Mouse (Mus musculus): ENCODE data around the gene Abhd16a. TPM values are rescaled to one million over a fixed set of nuclear protein-coding genes. Genes with fewer than 3 reads are reported as not detected.

The Abhd16a gene
- 10 to 100 TPM; 77.2 to 91.4 TPM for total RNA-seq (2021)
- long read RNA-seq, experiment 1, transcript Abhd16a-201 (20 exons, 1,945 nt) = major isoform, 159 of 210 reads
- long read RNA-seq, experiment 1, partial matches to known transcripts = 34 of 210 reads
- long read RNA-seq, experiment 1, other reads (novel, unspliced or antisense) = 15 of 210 reads
- long read RNA-seq, experiment 2, transcript Abhd16a-201 (20 exons, 1,945 nt) = major isoform, 59 of 99 reads
- long read RNA-seq, experiment 2, partial matches to known transcripts = 29 of 99 reads
- long read RNA-seq, experiment 2, other reads (novel, unspliced or antisense) = 10 of 99 reads

DNA sequence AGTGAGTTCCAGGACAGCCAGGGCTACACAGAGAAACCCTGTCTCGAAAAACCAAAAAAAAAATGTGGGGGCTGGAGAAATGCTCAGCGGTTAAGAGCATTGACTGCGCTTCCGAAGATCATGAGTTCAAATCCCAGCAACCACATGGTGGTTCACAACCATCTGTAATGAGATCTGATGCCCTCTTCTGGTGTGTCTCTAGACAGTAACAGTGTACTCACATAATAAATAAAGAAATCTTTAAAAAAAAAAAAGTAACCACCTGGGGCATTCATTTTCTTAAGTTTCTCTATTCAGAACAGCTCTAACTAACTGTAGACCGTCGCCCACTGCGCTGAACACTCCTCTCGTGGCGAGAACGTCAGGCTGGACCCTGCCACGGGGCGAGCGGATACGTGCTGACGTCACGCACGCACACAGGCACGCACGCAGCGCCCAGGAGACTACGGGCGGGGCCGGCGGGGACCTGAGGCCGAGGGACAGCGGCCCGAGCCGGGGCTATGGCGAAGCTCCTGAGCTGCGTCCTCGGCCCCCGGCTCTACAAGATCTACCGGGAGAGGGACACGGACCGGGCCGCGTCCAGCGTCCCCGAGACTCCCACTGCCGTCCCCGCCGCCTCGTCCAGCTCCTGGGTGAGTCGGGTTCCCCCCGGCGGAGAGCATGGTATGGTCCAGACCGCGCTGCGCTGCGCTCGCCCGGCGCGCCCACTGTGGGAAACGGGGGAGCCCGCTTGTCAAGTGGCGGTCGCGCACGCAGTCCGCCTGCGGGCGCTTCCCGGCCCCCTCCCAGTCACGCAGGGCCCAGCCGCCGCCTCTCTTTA, at the start of gene Abhd16a:
Gene Abhd16a, plus strand, starts transcription at position 439 of the 820 bp plus-strand sequence.
- peak; percentile 95 for DNase-seq

GRCm38 (mm10) chr17:35043794-35044193, 45.3 kb upstream of the Abhd16a start:
- DNase-seq = no peak

DNA sequence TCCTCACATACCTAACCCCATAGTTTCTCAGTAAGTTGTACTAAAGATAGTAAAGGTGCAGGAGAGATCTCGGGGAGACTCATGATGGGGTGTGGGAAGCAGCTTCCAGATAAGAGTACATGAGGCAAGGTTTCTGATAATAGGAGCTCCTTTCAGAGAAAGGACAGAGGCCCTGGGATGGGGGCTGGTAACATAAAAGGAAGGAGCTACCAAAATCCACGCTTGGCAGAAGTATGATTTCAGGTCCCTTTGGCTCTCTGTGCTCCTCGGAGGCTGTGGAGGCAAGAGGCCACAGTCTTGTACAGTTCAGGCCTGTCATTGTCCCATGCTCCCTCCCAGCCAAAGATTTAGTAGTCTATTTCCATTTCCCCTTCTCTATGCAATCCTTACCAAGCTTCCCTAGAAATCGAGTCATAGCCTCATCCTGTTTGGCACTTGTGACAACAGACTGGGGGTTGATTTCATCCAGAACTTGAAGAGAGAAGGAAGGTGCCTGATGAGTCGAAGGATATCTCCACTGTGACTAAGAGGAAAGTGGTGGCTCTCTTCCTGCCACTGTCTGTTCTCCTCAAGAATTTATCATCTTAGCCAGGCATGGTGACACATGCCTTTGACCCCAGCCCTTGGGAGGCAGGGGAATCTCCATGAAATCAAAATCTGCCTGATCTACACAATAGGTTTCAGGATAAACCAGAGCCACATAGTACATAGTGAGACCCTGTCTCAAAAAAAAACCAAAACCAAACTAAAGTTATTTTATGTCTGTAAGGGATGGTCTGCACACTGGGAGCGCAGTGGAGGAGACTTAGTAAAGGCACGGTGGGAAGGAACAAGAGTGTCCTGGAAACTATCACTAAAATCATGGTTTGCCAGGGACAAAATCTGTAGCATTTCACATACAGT, 43.9 kb upstream of the Abhd16a start:
- no peak for DNase-seq

DNA sequence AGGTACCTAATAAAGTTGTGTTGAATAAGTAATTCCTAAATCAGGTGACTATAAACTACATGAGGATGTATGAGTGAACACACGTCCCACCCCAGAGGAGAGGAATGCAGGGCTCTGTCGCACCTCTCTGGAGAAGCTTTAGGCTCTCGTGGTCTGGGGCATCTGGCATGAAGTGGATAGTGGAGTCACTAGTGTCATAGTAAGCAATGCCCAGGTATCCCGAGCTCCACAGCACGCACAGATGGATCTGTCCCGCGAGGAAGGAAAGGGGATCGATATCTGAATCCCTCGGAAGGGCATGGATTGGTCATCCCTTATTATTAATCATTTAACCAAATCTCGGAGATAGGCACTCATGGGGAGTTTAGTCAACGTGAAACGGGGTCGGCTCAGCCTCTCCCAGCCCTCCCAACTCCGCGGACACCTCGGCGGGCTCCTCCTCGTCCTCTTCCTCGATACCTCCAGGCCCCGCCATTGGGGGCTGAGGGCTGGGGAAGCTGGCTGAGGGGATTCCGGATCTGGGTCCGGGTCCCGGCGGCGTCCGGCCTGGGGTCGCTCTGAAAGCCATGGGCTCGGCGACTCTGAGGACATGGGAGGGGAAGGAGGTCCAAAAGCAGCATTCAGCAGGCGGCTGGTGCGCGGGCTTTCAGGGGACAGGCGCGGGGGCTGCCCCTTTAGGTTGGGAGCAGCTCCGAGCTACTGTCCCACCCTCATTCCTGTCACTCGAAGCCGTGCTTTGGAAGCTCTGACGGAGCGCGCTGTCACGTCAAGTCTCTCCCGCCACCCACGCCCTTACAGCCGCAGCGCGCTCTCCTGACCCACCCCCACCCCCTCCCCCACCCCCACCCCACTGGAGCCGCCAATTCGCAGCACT, 43.0 kb upstream of the Abhd16a start:
- no peak for DNase-seq

GRCm38 (mm10) chr17:35046681-35047455, 42.2 kb upstream of the Abhd16a start, which contains the start of gene Msh5:
Msh5 (minus strand) TSS chr17:35046745.
- DNase-seq = peak; percentile 98

- no peak for DNase-seq
Measured at GRCm38 (mm10) chr17:35047688-35048087, 41.4 kb upstream of the Abhd16a start.

- no peak for DNase-seq
Measured at GRCm38 (mm10) chr17:35048149-35048931, 40.7 kb upstream of the Abhd16a start.

DNA sequence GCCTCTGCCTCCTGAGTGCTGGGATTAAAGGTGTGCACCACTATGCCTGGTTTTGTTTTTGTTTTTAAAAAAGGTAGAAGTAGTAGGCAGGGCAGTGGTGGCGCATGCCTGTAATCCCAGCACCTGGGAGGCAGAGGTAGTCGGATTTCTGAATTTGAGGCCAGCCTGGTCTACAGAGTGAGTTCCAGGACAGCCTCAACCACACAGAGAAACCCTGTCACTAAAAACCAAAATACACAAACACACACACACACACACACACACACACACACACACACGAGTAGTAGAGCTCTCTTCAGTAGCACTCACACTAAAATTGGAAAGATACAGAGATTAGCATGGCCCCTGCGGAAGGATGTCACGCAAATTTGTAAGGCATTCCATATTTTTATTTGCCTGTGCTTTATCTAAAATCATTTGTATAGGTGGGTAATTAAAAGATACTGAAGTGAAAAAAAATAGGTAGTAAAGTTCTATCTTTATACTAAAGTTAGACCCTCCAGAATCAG, 40.1 kb upstream of the Abhd16a start:
- DNase-seq = no peak

- peak; percentile 69 for DNase-seq
Measured at GRCm38 (mm10) chr17:35049561-35050016, 39.5 kb upstream of the Abhd16a start, which contains the start of gene Clic1. Clic1 (plus strand) TSS chr17:35049966.

- peak; percentile 86 for DNase-seq
Measured at GRCm38 (mm10) chr17:35050126-35050750, 38.8 kb upstream of the Abhd16a start.

- peak; percentile 78 for DNase-seq
Measured at GRCm38 (mm10) chr17:35051156-35052086, 37.6 kb upstream of the Abhd16a start.

DNA sequence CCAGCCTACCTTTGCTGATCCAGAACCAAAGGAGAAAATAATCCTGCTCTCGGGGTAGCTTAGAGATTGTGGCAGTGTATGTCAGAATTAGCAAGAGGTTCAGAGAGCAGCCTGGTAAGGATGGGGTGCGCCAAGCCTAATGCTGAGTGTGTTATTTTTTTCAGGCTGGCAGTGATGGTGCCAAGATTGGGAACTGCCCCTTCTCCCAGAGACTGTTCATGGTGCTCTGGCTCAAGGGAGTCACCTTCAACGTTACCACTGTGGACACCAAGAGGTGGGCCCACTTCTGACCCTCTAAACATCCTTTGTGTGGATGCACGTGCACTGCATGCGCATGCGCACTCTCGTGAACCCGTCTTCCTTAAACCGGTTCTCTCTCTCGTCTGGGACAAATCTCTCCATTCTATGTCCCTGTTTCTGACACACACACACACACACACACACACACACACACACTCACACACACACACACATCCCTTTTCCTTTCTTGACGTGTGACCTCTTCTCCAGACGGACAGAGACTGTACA, 36.7 kb upstream of the Abhd16a start:
- DNase-seq = no peak

GRCm38 (mm10) chr17:35055691-35056495, 33.2 kb upstream of the Abhd16a start:
- no peak for DNase-seq

DNA sequence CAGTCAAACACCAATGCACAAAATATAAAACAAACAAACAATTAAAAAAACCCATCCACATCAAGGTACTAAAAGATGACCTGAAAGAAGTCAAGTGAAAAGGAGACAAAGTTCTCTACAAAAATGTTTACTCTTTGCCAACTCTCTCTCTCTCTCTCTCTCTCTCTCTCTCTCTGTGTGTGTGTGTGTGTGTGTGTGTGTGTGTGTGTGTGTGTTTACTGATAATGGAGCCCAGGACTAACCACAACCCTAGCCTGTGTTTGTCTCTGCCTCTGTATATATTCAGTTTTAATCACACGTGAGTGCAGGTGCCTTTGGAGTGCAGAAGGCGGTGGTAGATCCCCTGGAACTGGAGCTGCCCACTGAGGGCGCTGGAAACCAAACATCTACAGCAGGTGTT, 32.0 kb upstream of the Abhd16a start:
- DNase-seq = no peak

- DNase-seq = no peak
Measured at GRCm38 (mm10) chr17:35058316-35058715, 30.7 kb upstream of the Abhd16a start.
